Mouse (Mus musculus): ENCODE measurements around the gene Shisa5. TPM values are rescaled to one million over a fixed set of nuclear protein-coding genes. Genes with fewer than 3 reads are reported as not detected.

The Shisa5 gene
- total RNA-seq (2023) = 2,826 TPM

DNA sequence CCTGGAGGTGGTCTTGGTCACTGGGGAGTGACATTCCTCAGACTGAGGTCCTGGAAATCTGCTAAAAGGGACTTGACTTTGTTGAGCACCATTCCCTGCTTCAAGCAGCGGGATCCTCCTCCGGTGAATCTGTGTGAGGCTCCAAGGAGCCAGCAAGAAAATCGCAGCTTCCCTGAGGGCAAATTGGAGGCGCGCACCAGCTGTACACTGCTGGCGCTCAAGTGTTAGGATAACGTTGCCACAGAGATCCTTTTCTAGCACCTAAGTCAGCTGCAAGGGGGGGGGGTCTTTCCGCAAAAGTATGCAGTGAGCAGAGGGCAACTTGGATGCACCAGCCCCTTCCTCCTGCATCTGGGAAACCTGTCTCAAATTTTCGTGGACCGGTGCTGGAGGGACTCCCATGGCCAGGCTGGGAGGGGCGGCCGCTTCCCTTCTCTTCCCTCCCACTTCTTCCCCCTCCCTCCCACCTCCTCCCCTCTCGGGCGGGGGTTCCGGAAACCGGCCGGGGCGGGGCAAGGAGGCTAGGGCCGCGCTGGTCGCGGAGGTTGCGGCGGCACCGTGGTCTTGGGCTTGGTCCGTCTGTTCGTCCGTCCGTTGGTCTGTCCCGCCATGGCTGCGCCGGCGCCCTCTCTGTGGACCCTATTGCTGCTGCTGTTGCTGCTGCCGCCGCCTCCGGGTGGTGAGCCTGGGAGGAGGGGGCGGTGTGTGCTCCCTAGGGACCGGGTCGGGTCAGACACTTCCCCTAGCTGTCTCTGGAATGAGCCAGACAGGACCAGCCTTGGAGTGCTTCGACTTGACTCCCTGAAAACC lies at the start of gene Shisa5:
TSS of gene Shisa5 (plus strand) at position 480 of the 810 bp plus-strand sequence.

DNA sequence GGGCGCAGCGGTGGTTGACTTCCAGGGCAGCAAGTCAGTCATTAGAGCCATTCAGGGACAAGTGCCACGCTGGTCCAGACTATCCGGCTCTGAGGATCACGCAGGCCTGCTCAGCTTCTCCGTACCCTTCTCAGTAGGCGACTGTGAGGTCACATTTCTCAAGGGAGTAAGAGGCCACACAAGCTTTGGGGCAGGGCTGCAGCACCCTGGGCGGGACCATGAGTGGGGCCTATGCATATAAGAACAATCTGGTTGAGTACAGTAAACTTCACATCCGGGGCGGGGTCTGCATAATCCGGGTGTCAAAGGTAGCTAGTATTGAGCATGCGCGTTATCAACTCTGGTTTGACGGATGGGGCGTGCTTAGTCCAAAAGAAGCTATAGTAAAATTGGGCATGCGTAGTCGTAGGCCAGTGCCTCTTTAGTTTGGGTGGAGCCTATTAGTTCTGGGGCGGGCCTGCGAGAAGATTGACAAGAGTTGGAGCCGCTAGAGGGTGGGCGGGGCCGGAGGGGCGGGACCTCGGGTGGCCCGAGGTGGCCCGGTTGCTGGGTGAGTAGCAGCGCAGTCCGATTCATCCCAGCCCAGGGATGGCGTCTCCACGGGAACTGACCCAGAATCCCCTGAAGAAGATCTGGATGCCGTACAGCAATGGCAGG lies 46.8 kb upstream of the Shisa5 start, which contains the start of gene Pfkfb4:
TSS of gene Pfkfb4 (plus strand) at position 351 of the 657 bp plus-strand sequence.

DNA sequence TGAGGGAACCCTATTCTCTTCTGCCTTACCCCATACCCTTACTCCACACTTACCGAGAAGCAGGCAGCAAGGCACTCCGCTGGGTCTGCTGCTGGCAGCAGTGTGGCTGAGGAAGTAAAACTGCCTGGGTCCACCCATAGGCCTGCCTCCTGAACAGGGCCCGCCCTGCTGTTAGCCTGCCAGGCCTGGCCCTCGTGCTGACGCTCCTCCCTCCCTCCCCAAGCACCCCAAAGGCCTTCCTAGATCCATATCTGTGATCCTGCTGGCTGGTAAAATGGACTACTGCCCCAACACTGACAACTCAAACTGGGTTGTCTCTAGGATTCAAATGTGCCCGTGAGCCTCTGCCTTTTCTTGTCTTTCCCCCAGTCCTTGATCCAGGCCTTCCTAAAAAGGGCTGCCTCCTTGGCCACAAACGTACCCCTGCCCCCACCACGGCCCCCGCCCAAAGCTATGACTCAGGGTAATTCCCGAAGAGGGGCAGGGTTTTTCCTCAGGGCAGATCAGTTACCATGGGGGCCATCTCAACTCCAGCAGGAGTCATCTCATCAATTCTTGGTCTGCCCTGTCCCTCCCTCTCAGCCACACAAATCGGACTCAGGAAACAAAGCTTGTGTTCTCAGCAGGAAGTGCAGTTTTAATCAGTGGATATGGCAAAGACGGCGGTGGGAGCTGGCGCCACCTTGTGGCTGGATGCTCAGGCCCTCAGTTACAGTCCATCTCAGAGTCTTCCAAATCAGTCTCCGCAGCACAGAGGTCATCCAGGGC lies 21.0 kb downstream of the Shisa5 start, which contains the start of gene Trex1:
TSS of gene Trex1 (minus strand) at position 599 of the 768 bp plus-strand sequence.

DNA sequence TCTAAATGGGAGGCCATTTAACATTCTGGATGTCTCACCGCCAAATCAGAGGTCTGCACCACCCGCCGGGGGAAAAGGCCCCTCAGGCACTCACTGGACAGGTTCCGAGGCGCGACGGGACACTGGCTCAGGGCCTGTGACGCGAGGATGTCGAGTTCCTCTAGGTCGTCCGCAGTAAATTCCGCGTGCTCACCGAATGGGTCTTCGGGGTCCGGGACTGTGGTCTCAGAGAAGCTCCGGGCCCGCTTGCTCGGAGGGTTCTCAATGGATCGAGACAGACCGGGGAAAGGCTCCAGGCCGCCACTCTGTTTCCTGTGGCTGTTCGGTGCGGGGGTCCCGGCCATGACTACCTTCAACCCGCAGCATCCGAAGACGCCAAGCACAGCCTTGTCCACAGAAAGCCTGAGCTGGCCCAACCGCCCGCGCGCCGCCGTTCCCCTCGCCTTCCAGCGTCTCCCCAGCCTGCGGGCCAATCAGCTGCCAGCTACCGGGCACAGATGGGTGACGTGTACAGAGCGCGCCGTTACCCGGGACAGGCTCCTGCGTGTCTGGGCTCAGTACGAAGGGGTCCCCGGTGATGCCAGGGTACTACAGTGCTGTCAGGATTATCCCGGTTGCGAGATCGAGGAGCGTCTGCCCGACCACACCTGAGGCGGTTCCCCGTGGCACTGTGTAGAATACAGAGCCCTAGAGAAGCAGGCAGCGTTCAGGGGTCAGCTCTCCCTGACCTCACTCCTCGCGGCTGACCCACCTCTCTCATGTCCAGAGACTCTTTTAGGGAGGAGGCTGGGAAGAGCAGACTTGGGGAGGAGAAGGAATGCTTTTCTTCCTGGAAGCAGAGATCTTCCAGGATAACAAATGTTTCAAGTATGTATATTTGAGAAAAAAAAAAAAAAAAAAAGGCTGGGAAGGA lies 35.6 kb downstream of the Shisa5 start, which contains the start of gene Atrip:
TSS of gene Atrip (minus strand) at position 464 of the 913 bp plus-strand sequence.

DNA sequence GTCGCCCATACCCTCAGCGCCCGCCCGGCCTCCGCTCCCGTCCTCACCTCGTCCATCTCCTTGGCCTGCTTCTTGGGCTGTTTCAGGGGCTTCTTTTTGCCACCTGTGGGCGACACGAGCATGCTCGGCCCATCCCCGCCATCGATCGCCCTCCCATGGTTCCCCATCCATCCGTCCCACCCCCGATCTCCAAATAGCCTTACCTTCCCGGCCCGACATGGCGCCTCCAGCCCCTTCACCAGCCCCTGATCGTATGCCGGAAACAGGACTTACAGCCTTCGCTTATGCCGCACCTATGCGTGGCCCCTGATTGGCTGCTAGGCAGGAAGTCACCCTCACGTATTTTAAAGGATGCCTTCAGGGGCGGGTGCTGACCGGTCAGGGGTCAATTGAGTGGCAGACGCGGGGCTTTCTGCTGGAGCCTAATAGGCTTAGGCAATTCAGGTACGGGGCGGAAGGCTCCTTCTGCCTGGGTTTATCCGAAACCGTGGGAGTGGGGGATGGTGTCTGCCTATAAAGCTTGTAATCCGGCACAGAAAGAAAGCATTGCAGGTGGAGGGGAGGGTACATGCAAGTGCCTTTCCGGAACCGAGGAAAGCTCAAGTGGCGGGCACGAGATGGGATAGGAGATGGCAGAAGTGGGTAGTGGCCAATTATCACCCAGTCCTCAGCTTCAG lies 43.9 kb downstream of the Shisa5 start, which contains the start of the genes Ccdc51 and Tma7:
TSS of gene Ccdc51 (plus strand) at position 370 of the 677 bp plus-strand sequence.
TSS of gene Tma7 (minus strand) at position 464 of the 677 bp plus-strand sequence.

DNA sequence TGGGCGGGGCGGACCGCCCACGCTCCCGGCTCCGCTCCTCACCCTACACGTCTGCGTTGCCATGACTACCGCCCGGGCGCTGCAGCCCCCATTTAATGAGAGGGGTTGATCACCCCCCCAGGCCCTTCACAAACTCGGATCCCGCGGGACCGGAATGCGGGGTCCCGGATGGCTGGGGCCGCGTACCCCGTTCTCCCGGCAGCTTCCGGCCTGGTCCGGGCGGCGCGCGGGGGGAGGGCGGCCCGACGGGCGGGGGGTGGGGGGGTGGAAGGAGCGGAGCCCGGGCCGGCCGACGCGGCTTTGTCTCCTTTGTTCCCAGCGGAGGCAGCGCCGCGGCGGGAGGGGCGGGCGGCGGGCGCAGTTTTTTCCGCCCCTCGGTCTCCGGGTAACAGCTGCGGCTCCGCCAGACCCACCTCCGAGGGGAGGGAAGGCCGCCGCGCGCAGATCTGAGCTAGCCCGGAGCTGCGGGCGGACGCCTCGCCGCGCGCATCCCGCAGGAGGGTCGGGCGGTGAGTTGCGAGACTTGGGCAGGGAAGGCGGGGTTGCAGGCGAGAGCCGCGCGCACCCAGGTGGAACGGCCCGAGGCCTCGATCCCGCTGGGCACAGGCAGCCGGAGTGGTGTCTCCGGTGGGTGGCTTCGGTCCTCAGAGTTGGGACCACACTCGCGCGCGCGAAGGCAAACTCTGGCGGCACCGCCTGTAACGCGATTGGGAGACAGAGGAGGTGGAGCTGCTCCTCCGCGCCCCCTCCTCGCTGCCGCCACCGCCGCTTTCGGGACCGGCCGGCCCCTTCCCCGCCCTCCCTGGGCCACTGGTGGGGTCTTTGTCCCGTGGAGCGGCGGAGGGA lies 57.0 kb downstream of the Shisa5 start, which contains the start of gene Plxnb1:
TSS of gene Plxnb1 (plus strand) at position 253 of the 846 bp plus-strand sequence.

Other genes starting within 250 kb of the Shisa5 start
- 15.1 TPM for gene Nckipsd, start 230.2 kb upstream of the Shisa5 start, total RNA-seq (2023)
- gene Celsr3, start 212.2 kb upstream of the Shisa5 start, total RNA-seq (2023) = 0.15 TPM
- 20.9 TPM for gene Slc26a6, start 185.3 kb upstream of the Shisa5 start, total RNA-seq (2023)
- gene Tmem89, start 123.9 kb upstream of the Shisa5 start, total RNA-seq (2023) = 1.7 TPM
- gene Uqcrc1, start 101.9 kb upstream of the Shisa5 start, total RNA-seq (2023) = 185 TPM
- gene Col7a1, start 85.0 kb upstream of the Shisa5 start, total RNA-seq (2023) = 5.4 TPM
- not detected for gene Ucn2, start 52.6 kb upstream of the Shisa5 start, total RNA-seq (2023)
- gene Pfkfb4, start 46.8 kb upstream of the Shisa5 start, total RNA-seq (2023) = 14.8 TPM
- gene Trex1, start 21.2 kb downstream of the Shisa5 start, total RNA-seq (2023) = 25.8 TPM
- 33.1 TPM for gene Atrip, start 35.6 kb downstream of the Shisa5 start, total RNA-seq (2023)
- 9.1 TPM for gene Ccdc51, start 43.9 kb downstream of the Shisa5 start, total RNA-seq (2023)
- gene Tma7, start 44.0 kb downstream of the Shisa5 start, total RNA-seq (2023) = 309 TPM
- gene Plxnb1, start 56.8 kb downstream of the Shisa5 start, total RNA-seq (2023) = 3.3 TPM
- not detected for gene Fbxw21, start 123.5 kb downstream of the Shisa5 start, total RNA-seq (2023)
- not detected for gene Fbxw13, start 157.4 kb downstream of the Shisa5 start, total RNA-seq (2023)
- not detected for gene Fbxw20, start 196.2 kb downstream of the Shisa5 start, total RNA-seq (2023)
- gene Fbxw14, start 249.1 kb downstream of the Shisa5 start, total RNA-seq (2023) = not detected